Mouse (Mus musculus): ENCODE data around the gene Impg1. TPM values are rescaled to one million over a fixed set of nuclear protein-coding genes. Genes with fewer than 3 reads are reported as not detected.

Impg1 gene
- polyA plus RNA-seq, 1 experiment from 2014 or later, result not detected

- no peak overlapping the region for H3K4me2 ChIP-seq
- no peak overlapping the region for H3K4me3 ChIP-seq
- no peak overlapping the region for H3K27ac ChIP-seq
- 67% methylated on average over 5 of the region's 5 CpGs for WGBS
- no peaks in the 10 kb centered on the region for H3K27me3 ChIP-seq
- no peaks in the 10 kb centered on the region for H3K4me1 ChIP-seq
- no peak for ATAC-seq (ENCODE audit: insufficient number of reproducible peaks, insufficient read depth, low FRiP score, low TSS enrichment, low read depth)
- H3K9me3 ChIP-seq, result no peaks in the 10 kb centered on the region
- H3K9ac ChIP-seq, result no peak overlapping the region
- no peaks in the 10 kb centered on the region for H3K36me3 ChIP-seq
Measured at GRCm38 (mm10) chr9:80313610-80314009, 151.7 kb downstream of the Impg1 start.

- WGBS, result 83% methylated on average over 13 of the region's 13 CpGs
- Histone ChIP-seq H3K36me3 (no peaks in the 10 kb centered on the region), H3K4me3 (no peak overlapping the region), H3K9ac (no peak overlapping the region), H3K4me2 (no peak overlapping the region), H3K4me1 (no peaks in the 10 kb centered on the region), H3K27ac (no peak overlapping the region), H3K27me3 (no peaks in the 10 kb centered on the region), H3K9me3 (no peaks in the 10 kb centered on the region)
- ATAC-seq (ENCODE audit: insufficient number of reproducible peaks, insufficient read depth, low FRiP score, low TSS enrichment, low read depth), result no peak
Measured at GRCm38 (mm10) chr9:80307629-80308028, 157.7 kb downstream of the Impg1 start.

- H3K4me1 ChIP-seq, result no peaks in the 10 kb centered on the region
- no peak for ATAC-seq (ENCODE audit: insufficient number of reproducible peaks, insufficient read depth, low FRiP score, low TSS enrichment, low read depth)
Measured at GRCm38 (mm10) chr9:80306853-80307252, 158.4 kb downstream of the Impg1 start.

GRCm38 (mm10) chr9:80306390-80306789 lies 158.9 kb downstream of the Impg1 start:
- ATAC-seq (ENCODE audit: insufficient number of reproducible peaks, insufficient read depth, low FRiP score, low TSS enrichment, low read depth), result no peak
- no peaks in the 10 kb centered on the region for H3K4me1 ChIP-seq
- no peaks in the 10 kb centered on the region for H3K36me3 ChIP-seq
- no peak overlapping the region for H3K27ac ChIP-seq
- 86% methylated on average over 4 of the region's 4 CpGs for WGBS
- H3K9me3 ChIP-seq, result no peaks in the 10 kb centered on the region
- no peak overlapping the region for H3K4me3 ChIP-seq
- no peak overlapping the region for H3K4me2 ChIP-seq
- no peaks in the 10 kb centered on the region for H3K27me3 ChIP-seq
- H3K9ac ChIP-seq, result no peak overlapping the region

More at GRCm38 (mm10) chr9:80306853-80307252, 158.4 kb downstream of the Impg1 start:
- no peak overlapping the region for H3K27ac ChIP-seq
- no peak overlapping the region for H3K9ac ChIP-seq
- no peak overlapping the region for H3K4me3 ChIP-seq
- H3K27me3 ChIP-seq, result no peaks in the 10 kb centered on the region
- 43% methylated on average over 11 of the region's 11 CpGs for WGBS
- no peak overlapping the region for H3K4me2 ChIP-seq
- H3K9me3 ChIP-seq, result no peaks in the 10 kb centered on the region
- no peaks in the 10 kb centered on the region for H3K36me3 ChIP-seq

- H3K4me1 ChIP-seq, result no peaks in the 10 kb centered on the region
- no peak overlapping the region for H3K9ac ChIP-seq
- no peak overlapping the region for H3K4me3 ChIP-seq
- H3K27me3 ChIP-seq, result no peaks in the 10 kb centered on the region
- 72% methylated on average over 4 of the region's 4 CpGs for whole genome bisulfite sequencing
- no peaks in the 10 kb centered on the region for H3K36me3 ChIP-seq
- ATAC-seq (ENCODE audit: insufficient number of reproducible peaks, insufficient read depth, low FRiP score, low TSS enrichment, low read depth), result no peak
- no peak overlapping the region for H3K4me2 ChIP-seq
- H3K9me3 ChIP-seq, result no peaks in the 10 kb centered on the region
- no peak overlapping the region for H3K27ac ChIP-seq
Measured at GRCm38 (mm10) chr9:80303518-80303917, 161.8 kb downstream of the Impg1 start.

- no peaks in the 10 kb centered on the region for H3K9me3 ChIP-seq
- H3K27me3 ChIP-seq, result no peaks in the 10 kb centered on the region
- no peak overlapping the region for H3K4me2 ChIP-seq
- H3K4me3 ChIP-seq, result no peak overlapping the region
- H3K36me3 ChIP-seq, result no peaks in the 10 kb centered on the region
- 85% methylated on average over 9 of the region's 9 CpGs for WGBS
- no peak overlapping the region for H3K27ac ChIP-seq
- H3K4me1 ChIP-seq, result no peaks in the 10 kb centered on the region
- no peak overlapping the region for H3K9ac ChIP-seq
- no peak for ATAC-seq (ENCODE audit: insufficient number of reproducible peaks, insufficient read depth, low FRiP score, low TSS enrichment, low read depth)
Measured at GRCm38 (mm10) chr9:80299031-80299430, 166.2 kb downstream of the Impg1 start.

GRCm38 (mm10) chr9:80296086-80296485 lies 169.2 kb downstream of the Impg1 start:
- no peak for ATAC-seq (ENCODE audit: insufficient number of reproducible peaks, insufficient read depth, low FRiP score, low TSS enrichment, low read depth)
- no peak overlapping the region for H3K9ac ChIP-seq
- no peaks in the 10 kb centered on the region for H3K9me3 ChIP-seq
- H3K4me3 ChIP-seq, result no peak overlapping the region
- H3K27ac ChIP-seq, result no peak overlapping the region
- H3K36me3 ChIP-seq, result peaks cover 6% of the 10 kb centered on the region
- WGBS, result 48% methylated on average over 4 of the region's 4 CpGs
- H3K4me1 ChIP-seq, result no peaks in the 10 kb centered on the region
- H3K4me2 ChIP-seq, result no peak overlapping the region
- H3K27me3 ChIP-seq, result no peaks in the 10 kb centered on the region

- Histone ChIP-seq H3K9ac (no peak overlapping the region), H3K9me3 (no peaks in the 10 kb centered on the region), H3K4me2 (no peak overlapping the region), H3K4me3 (no peak overlapping the region), H3K27ac (no peak overlapping the region), H3K4me1 (no peaks in the 10 kb centered on the region), H3K27me3 (no peaks in the 10 kb centered on the region), H3K36me3 (peaks cover 6% of the 10 kb centered on the region)
- WGBS, result 50% methylated on average over 2 of the region's 2 CpGs
- no peak for ATAC-seq (ENCODE audit: insufficient number of reproducible peaks, insufficient read depth, low FRiP score, low TSS enrichment, low read depth)
Measured at GRCm38 (mm10) chr9:80293056-80293584, 172.2 kb downstream of the Impg1 start.

GRCm38 (mm10) chr9:80286845-80287244 lies 178.4 kb downstream of the Impg1 start:
- no peak for ATAC-seq (ENCODE audit: insufficient number of reproducible peaks, insufficient read depth, low FRiP score, low TSS enrichment, low read depth)
- Histone ChIP-seq H3K9ac (no peak overlapping the region), H3K27me3 (no peaks in the 10 kb centered on the region), H3K9me3 (no peaks in the 10 kb centered on the region), H3K4me1 (no peaks in the 10 kb centered on the region), H3K27ac (no peak overlapping the region), H3K4me3 (no peak overlapping the region), H3K36me3 (peaks cover 6% of the 10 kb centered on the region), H3K4me2 (no peak overlapping the region)
- WGBS, result 88% methylated on average over 7 of the region's 7 CpGs

- WGBS, result 79% methylated on average over 2 of the region's 2 CpGs
- Histone ChIP-seq H3K4me3 (no peak overlapping the region), H3K4me2 (no peak overlapping the region), H3K9ac (no peak overlapping the region), H3K36me3 (peaks cover 5% of the 10 kb centered on the region), H3K27ac (no peak overlapping the region), H3K27me3 (no peaks in the 10 kb centered on the region), H3K9me3 (no peaks in the 10 kb centered on the region), H3K4me1 (no peaks in the 10 kb centered on the region)
- ATAC-seq (ENCODE audit: insufficient number of reproducible peaks, insufficient read depth, low FRiP score, low TSS enrichment, low read depth), result no peak
Measured at GRCm38 (mm10) chr9:80284539-80285174, 180.6 kb downstream of the Impg1 start.

- Histone ChIP-seq H3K27me3 (no peaks in the 10 kb centered on the region), H3K27ac (no peak overlapping the region), H3K4me2 (no peak overlapping the region), H3K4me1 (no peaks in the 10 kb centered on the region), H3K36me3 (peaks cover 8% of the 10 kb centered on the region), H3K9me3 (no peaks in the 10 kb centered on the region), H3K4me3 (no peak overlapping the region), H3K9ac (no peak overlapping the region)
- 94% methylated on average over 3 of the region's 3 CpGs for WGBS
- ATAC-seq (ENCODE audit: insufficient number of reproducible peaks, insufficient read depth, low FRiP score, low TSS enrichment, low read depth), result no peak
Measured at GRCm38 (mm10) chr9:80282426-80282825, 182.9 kb downstream of the Impg1 start.

GRCm38 (mm10) chr9:80280724-80281123 lies 184.6 kb downstream of the Impg1 start:
- Histone ChIP-seq H3K4me1 (no peaks in the 10 kb centered on the region), H3K27me3 (no peaks in the 10 kb centered on the region), H3K36me3 (peaks cover 8% of the 10 kb centered on the region), H3K4me3 (no peak overlapping the region), H3K4me2 (no peak overlapping the region), H3K9me3 (no peaks in the 10 kb centered on the region), H3K9ac (no peak overlapping the region), H3K27ac (no peak overlapping the region)
- 97% methylated on average over 1 of the region's 1 CpGs for WGBS
- ATAC-seq (ENCODE audit: insufficient number of reproducible peaks, insufficient read depth, low FRiP score, low TSS enrichment, low read depth), result no peak

Data from embryonic facial prominence, embryonic 13.5 days (tissue).